Mouse (Mus musculus): ENCODE results near the gene Clec4b1. TPM values are rescaled to one million over a fixed set of nuclear protein-coding genes. Genes with fewer than 3 reads are reported as not detected.
"Not testable (repeated sequence)": the region's sequence is repeated elsewhere in the genome, so short reads cannot be mapped to it uniquely, and the experiment has no call there.

The Clec4b1 gene
- polyA plus RNA-seq (2016; fragmentation: Nextera tagmentation; extraction: Ambion mirVana): not detected in 2 replicates

GRCm38 (mm10) chr6:123049742-123050372, at the start of gene Clec4b1:
Gene Clec4b1, plus strand, starts transcription at chr6:123049962.
- no peak for DNase-seq (ENCODE audit: low spot score)
- H3K27ac ChIP-seq: no peak within 1 kb of the TSS
- H3K9me3 ChIP-seq: 0 out of 2 replicates have a peak, but pooled peaks cover 9% of the 10 kb centered on the region
- H3K27me3 ChIP-seq (ENCODE audit: insufficient read depth, poor library complexity, severe bottlenecking): no peaks in the 10 kb centered on the region
- WGBS: 71% methylated on average over 2 of the region's 2 CpGs
- no peak within 1 kb of the TSS for H3K4me3 ChIP-seq
- no peaks in the 10 kb centered on the region for H3K4me1 ChIP-seq
- no peaks in the 10 kb centered on the region for H3K36me3 ChIP-seq

GRCm38 (mm10) chr6:123004696-123005095, 45.1 kb upstream of the Clec4b1 start:
- H3K36me3 ChIP-seq; H3K27ac ChIP-seq; H3K27me3 ChIP-seq (ENCODE audit: insufficient read depth, poor library complexity, severe bottlenecking); H3K9me3 ChIP-seq; H3K4me3 ChIP-seq; DNase-seq (ENCODE audit: low spot score); H3K4me1 ChIP-seq: not testable (repeated sequence)
- WGBS: 77% methylated on average over 2 of the region's 2 CpGs

- Histone ChIP-seq H3K9me3 (no peaks in the 10 kb centered on the region; the same call in 1 of the 2 replicates), H3K4me1 (no peaks in the 10 kb centered on the region), H3K4me3 (no peak overlapping the region), H3K27me3 (ENCODE audit: insufficient read depth, poor library complexity, severe bottlenecking) (no peaks in the 10 kb centered on the region), H3K27ac (no peak overlapping the region), H3K36me3 (no peaks in the 10 kb centered on the region)
- 41% methylated on average over 1 of the region's 1 CpGs for WGBS
- DNase-seq (ENCODE audit: low spot score): no peak
Measured at GRCm38 (mm10) chr6:123005591-123005990, 44.2 kb upstream of the Clec4b1 start.

- Histone ChIP-seq H3K9me3 (no peaks in the 10 kb centered on the region), H3K27ac (no peak overlapping the region), H3K36me3 (no peaks in the 10 kb centered on the region), H3K27me3 (ENCODE audit: insufficient read depth, poor library complexity, severe bottlenecking) (no peaks in the 10 kb centered on the region), H3K4me1 (no peaks in the 10 kb centered on the region), H3K4me3 (no peak overlapping the region)
- 86% methylated on average over 4 of the region's 4 CpGs for WGBS
- no peak for DNase-seq (ENCODE audit: low spot score)
Measured at GRCm38 (mm10) chr6:123095125-123095843, 45.5 kb downstream of the Clec4b1 start.

- not testable (repeated sequence) for H3K27me3 ChIP-seq (ENCODE audit: insufficient read depth, poor library complexity, severe bottlenecking); DNase-seq (ENCODE audit: low spot score); H3K4me3 ChIP-seq; H3K9me3 ChIP-seq; H3K4me1 ChIP-seq; H3K27ac ChIP-seq; H3K36me3 ChIP-seq
- 67% methylated on average over 1 of the region's 1 CpGs for WGBS
Measured at GRCm38 (mm10) chr6:123106128-123106527, 56.4 kb downstream of the Clec4b1 start, which contains the start of gene Clec4a2. Gene Clec4a2, plus strand, starts transcription at chr6:123106428.

Other genes starting within 250 kb of the Clec4b1 start
- gene Slc2a3, start 248.3 kb upstream of the Clec4b1 start, polyA plus RNA-seq (2016; fragmentation: Nextera tagmentation; extraction: Ambion mirVana): 55.8 and 85.3 TPM in 2 replicates
- gene Foxj2, start 230.0 kb upstream of the Clec4b1 start, polyA plus RNA-seq (2016; fragmentation: Nextera tagmentation; extraction: Ambion mirVana): 4.8 and 4.9 TPM in 2 replicates
- 0.74 and 0.85 TPM in 2 replicates for gene C3ar1, start 193.8 kb upstream of the Clec4b1 start, polyA plus RNA-seq (2016; fragmentation: Nextera tagmentation; extraction: Ambion mirVana)
- 61.5 and 70.6 TPM in 2 replicates for gene Necap1, start 175.5 kb upstream of the Clec4b1 start, polyA plus RNA-seq (2016; fragmentation: Nextera tagmentation; extraction: Ambion mirVana)
- 0.27 and 0.63 TPM in 2 replicates for gene Clec4a1, start 128.1 kb upstream of the Clec4b1 start, polyA plus RNA-seq (2016; fragmentation: Nextera tagmentation; extraction: Ambion mirVana)
- gene Clec4a3, start 97.4 kb upstream of the Clec4b1 start, polyA plus RNA-seq (2016; fragmentation: Nextera tagmentation; extraction: Ambion mirVana): 0.11 TPM in 1 of 2 replicates, not detected in the other
- gene Clec4a4, start 59.6 kb upstream of the Clec4b1 start, polyA plus RNA-seq (2016; fragmentation: Nextera tagmentation; extraction: Ambion mirVana): not detected in 2 replicates
- not detected in 2 replicates for gene Clec4a2, start 56.5 kb downstream of the Clec4b1 start, polyA plus RNA-seq (2016; fragmentation: Nextera tagmentation; extraction: Ambion mirVana)
- gene Clec4b2, start 122.9 kb downstream of the Clec4b1 start, polyA plus RNA-seq (2016; fragmentation: Nextera tagmentation; extraction: Ambion mirVana): not detected in 2 replicates
- gene Clec4n, start 179.9 kb downstream of the Clec4b1 start, polyA plus RNA-seq (2016; fragmentation: Nextera tagmentation; extraction: Ambion mirVana): 0.24 TPM in 1 of 2 replicates, not detected in the other
- not detected in 2 replicates for gene Clec4d, start 212.1 kb downstream of the Clec4b1 start, polyA plus RNA-seq (2016; fragmentation: Nextera tagmentation; extraction: Ambion mirVana)
- 0.36 TPM in 1 of 2 replicates, not detected in the other for gene Clec4e, start 239.9 kb downstream of the Clec4b1 start, polyA plus RNA-seq (2016; fragmentation: Nextera tagmentation; extraction: Ambion mirVana)